Mouse (Mus musculus) liver (tissue): Measurements from ENCODE around the gene Poll.

Experiments
- DNase-seq: peaks from one replicate; pipeline ENCODE4 v3.0.0-alpha.2; 2020; ENCODE audit warnings: mixed read lengths

Poll gene

DNA sequence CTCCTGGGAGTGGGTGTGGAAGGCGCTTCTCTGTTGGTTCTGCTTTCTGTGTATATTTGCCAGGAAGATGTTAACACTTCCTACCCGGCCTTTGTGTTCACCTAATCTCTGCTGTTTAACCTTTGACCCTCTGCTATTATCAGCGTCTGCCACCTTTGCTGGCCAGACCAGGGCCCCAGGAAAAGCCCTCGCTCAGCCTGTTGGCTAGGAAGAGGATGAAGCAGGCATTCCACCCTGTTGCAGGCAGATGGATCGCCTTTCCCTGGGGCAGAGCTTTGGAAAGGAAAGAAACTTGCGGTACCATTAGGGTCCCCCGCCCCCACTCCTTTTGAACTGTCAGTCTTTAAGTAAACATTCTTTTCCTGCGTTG lies 15.3 kb upstream of the Poll start:
- peak; percentile 47 for DNase-seq

DNA sequence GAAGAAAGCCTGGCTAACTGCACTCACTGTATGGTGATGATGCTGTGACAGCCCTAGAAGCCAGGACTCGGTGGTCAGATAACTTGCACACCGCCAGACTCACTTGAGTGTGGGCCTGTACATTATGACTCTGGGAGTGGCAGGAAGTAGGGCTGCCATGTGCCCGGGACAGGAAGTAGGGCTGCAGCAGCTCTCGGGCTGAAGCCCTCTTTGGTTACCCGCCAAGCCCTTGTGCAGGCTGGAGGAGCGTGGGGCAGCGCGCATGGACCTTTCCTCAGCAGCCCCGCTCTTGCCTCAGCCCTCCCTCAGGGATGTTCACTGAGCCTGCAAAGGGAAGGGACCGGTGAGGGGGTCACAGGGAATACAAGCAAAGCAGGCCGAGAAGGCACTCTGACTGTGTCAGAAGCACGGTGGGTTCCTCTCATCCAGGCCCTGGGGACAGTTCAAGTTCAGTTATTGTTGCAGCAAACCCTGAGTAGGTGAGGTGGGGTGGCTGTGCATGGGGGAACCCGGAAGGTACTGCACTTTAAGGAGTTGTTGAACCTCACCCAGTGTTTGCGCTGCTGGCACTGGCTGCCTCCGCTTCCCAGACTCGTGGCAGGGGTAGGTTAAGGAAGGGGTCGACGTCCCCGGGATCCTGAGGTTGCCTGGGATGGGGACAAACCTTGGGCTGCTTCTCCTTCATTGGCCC lies 14.8 kb upstream of the Poll start:
- no peak for DNase-seq

DNA sequence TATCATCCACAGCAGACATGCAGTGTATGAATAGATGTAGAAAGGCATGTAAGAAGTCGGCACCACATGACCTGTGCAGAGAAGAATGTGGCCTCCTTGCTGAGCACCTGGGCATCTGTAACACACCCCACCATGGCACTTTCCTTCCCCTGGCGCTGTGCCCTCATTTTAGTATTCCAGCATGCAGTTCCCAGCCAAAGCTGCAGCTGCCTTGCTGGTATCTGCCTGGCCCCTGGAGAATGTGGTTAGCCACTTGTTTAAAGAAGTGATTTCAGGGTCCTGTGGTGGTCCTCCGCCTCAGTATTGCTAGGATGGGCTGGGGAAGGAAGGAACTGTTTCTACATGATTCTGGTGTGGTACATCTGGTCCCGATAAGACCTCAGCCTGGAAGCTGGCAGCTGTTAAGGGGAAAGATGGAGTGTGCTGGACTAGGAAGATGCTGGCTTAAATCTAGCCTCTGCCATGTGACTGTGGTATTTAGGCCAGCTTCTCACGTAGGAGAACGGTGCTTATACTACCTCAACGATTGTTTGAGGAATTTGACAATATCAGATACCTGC lies 14.1 kb upstream of the Poll start:
- no peak for DNase-seq

DNA sequence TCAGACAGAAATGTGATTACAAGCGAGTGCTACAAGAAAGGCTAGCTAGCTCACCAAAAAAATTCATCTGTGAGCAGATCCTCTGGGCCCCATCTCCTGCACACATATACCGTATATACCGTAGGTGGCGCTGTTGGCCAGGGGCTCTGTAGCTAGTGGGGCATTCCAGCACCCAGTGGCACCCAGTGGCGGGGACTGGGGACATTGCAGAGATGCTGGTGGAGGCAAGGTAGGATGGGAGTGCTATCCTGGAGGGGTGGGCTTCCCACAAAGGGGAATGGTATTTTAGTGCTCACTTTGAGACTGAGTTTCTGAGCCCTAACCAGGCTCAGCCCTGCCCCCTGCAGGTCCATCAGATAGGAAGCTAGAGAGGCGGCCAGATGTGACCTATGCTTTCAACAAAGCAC lies 13.5 kb upstream of the Poll start:
- DNase-seq = peak; percentile 78

DNA sequence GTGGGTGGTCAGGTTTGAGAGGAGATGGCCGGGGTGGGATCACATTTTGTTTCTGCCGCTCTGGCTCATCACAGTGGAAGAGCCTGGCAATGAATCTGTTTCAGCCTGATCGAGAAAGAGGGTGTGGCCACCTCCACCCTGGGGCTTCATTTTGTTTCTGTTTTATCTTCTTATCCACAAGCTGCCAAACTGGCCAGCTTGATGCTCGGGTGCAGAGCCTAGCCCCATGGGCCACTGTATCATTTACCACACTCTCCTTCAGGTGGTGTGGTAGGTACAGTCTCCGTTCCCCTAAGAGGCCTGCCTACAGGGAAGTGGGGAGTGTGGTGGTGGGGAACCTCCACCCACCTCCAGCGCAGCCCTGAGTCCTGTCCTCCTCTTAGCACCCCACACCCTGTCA lies 12.7 kb upstream of the Poll start:
- DNase-seq = peak; percentile 53

DNA sequence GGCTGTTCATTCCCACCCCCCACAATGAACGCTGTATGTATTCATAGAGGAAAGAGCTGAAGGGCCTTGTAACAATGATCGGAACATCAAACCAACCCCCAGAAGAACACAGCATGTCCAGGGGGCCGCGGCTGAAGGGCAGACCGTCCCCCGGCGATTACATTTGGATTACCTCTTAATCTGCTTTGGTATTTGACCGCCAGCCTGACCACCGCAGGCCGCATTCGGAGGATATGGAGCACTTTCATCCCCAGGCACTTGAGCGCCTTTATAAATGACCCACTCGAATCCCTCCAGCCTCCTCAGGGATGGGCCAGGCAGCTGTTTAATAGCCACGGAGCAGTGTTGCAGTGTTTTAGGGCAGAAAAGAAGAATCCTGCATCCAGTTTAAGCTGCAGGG lies 7.0 kb upstream of the Poll start:
- no peak for DNase-seq

DNA sequence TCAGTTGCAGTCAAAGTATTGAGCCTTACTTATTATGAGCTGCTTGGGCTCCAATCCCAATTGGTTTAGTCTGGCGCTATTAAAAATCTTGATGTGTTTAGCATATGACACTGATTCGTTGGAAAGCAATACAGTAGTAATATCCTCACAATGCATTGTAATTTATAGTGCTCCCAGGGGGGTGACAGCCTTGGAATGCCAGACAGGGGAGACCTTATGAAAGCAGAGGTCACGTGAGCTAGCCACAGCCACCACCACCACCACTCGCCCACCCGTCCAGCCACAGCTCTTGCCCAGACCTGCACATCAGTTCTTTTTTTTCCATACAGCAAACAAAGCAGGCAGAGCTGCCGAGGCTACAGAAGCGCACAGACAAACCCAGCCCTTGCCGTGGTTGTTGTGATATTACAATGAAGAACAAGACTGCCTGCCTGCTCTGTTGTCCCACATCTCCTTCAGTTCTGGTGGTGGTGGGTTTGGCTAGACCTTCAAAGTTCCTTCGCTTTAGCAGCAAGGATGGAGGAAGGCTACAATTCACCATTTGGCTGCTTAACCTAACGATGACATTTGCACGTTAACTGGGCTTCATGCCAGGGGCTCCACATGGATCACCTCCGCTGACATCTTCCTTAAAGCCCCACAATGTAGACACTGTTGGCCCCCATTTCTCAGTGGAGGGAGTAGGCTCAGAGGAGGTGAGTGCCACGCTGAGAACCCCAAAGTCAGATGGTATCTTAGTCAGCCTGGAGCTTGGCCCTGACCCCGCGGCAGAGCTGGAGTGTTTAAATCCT lies 5.8 kb upstream of the Poll start:
- DNase-seq = no peak

DNA sequence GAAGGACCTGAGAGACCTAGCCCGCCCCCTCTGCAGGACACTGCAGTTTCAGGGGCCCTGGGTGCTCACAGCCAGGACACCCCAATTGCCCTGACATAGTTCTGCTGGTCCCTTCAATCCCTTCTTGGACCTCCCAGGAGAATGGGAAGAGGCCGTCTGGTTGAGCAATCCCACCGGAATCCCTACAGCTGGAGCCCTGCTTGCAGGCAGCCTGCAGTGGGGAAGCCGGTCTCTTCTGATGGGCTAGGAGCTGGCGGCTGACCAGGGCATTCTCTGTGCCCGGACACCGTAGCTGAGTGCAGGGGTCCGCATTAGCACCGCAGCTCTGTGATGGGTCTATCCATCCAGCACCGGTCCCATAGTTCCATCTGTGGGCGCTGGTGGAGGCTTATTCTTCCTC lies 6.2 kb downstream of the Poll start:
- DNase-seq = no peak

DNA sequence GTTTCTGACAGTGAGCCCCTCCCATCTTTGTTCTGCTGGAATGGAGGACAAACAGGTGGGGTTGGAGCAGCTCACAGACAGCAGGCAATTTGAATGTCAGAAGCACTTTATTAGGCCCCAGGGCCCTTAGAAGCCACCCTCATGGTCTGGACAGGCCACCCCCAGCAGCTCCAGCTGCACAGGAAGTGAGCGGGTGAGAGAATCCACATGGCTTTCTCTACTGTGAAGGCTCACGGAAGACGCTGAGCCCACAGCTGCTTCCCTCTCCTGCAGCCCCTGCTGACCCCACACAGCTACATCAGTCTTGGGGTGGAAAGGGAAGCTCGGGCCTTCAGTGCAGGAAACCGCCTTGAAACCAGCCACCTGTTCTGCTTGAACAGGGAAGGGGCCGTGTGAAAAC lies 8.1 kb downstream of the Poll start:
- no peak for DNase-seq

DNA sequence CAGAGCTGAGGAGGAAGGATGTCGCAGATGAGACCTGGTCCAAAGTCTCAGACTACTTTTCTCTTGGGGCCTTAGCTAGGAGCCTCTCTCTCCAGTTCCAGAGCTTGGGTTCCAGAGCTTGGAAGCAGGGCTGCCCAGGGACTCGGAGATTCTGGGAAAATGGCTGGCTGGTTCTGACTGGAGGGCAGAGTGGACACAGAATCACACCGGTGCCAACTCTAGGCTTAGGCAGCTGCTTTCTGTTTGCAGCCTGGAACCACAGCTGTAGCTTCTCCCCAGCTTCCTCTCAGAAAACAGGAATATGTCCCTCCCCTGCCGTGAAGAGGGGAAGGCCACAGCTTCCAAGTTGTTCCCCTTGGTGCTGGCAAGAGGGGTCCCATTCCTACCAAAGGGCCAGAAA lies 10.4 kb downstream of the Poll start:
- no peak for DNase-seq

DNA sequence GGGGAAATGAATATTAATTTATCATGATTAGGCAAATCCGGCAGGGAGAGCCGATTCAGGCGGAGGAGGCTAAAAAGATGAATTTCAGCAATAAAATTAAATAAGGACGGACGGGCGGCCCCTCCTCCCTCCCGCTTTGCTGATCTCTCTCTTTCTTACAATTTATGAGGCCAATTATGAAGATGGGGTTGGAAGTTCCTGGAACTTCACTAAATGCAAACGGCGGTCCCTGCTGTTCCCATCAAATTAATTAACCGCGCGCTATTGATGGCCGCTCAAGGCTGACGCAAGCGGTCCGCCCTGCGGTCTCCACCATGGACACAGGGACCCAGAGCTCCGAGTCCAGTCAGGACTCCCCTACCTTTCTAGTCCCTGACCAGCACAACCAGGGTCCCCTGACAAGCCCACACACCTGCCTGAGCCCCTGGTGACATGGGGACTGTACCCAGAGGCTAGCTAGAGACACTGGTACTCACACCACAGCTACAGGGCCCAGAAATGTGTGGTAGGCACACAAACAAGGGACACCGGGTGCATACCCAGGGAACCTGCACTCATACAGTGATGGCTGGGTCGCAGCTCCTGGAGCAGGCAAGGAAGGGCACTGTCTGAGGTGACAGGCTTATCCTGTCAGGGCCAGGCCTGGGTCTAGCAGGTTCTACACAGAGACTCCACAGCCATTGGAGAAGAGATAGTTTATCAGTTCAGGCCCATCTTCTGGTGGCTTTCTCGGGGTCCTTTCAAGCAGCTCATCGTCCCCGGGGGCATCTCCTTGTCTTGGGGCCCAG lies 11.0 kb downstream of the Poll start:
- DNase-seq = peak; percentile 47

DNA sequence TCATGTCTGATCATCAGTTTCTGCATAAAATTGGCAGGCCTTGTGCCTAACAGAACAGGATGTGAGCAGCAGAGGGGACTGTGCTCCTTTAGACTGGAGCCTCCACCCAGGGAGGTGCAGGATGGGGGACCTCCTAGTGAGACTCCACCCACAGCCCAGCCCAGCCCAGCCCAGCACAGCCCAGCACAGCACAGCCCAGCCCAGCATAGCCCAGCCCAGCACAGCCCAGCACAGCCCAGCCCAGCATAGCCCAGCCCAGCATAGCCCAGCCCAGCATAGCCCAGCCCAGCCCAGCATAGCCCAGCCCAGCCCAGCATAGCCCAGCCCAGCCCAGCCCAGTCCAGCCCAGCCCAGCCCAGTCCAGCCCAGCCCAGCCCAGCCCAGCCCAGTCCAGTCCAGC lies 12.1 kb downstream of the Poll start:
- peak; percentile 86 for DNase-seq

DNA sequence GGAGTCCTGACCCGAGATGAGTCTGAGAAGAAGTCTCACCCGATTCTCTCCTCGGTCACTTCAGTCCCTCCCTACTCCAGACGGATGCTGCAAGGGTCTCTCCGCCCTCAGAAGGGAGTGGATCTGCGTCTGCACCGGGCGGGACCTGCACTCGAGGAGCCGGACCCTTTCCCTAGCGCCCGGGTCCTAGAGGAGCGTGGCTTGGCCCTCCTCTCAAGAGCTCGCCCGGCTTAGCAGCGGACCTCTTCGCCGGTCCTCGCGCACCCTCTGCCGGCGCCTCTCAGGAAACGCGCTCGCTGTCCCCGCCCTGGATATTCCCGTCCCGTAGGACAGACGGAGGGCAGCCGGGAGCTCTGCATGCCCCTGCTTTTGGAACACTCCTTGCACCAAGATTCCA lies 15.4 kb downstream of the Poll start:
- DNase-seq = peak; percentile 82

DNA sequence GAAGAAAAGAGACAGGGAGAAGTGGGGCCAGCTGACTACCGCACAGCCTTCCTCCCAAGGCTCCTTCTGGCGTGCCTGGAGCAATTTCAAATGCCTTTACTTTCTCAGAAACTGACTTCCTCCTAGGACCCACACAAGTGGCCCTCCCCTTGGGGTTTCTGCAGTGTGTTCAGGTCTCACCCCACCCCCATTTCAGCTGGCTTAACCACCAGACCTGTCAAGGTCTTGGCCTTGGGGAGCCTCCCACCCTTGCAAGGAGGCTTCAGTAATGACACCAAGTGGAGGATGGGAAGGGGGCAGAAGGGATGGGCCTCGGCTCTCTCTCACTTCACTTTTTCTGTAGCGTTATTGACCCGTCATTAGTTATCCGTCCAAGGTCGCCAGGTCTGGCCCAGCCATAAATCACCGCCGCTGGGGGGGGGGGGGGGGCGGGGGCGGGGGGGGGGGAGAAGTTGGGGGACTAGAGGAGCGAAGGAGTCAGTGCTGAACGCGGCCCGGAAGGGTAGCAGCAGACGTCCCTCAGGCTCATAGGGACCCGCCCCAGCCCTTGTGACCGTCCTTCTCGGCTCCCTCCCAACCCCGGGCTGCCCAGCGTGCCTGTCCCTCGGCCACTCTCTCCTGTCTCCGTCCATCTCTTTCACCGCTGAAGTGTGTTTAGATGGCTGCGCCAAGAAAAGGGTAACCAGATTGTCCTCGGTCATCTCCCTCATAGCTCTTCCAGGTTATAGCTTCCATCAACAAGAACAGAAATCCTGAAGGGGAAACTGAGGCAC lies 16.0 kb downstream of the Poll start:
- DNase-seq = peak; percentile 27

DNA sequence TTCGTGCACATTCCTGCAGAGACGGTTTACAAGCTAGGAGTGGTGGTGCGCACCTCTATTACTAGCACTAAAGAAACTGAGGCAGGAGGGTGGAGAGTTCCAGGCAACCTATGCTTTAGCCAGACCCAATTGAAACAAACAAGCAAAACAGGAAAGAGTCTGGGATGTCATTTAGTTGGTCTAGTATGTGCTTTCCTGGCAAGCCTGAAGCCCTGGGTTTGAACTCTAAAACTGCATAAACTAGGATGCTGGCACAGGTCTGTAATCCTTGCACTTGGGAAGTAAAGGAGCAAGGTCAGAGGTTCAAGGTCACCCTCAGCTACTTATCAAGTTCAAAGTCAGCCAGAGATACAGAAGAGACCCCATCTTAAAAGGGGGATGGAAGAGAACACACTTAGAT lies 18.3 kb downstream of the Poll start:
- no peak for DNase-seq

DNA sequence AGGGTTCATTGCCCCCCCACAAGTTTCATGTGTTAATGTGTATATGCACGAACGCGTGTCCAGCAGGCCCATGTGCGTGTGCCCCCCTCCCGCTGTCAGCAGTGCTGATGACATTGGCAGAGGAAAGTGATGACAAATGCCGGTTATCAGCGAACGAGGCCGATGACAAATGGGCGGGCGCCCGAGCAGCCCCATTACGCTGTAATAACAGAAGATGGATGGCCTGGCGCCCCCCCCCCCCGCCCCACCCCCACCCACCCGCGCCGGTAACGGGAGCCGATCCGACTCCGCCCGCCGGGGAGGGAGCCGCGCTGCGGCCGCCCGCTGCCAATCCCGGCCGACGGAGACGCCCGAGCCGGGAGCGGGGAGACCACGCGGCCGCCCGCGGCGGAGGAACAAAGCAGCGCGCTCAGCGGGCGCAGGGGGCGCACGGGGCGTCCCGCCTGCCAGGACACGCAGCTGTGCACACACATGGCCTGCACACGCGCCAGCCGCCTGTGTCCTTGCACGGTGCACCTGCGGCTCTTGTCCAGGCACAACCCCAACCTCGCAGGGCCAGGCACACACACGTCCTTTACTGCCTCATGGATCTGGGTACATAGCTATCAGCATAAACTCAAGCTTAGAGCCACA lies 18.8 kb downstream of the Poll start:
- peak; percentile 56 for DNase-seq

DNA sequence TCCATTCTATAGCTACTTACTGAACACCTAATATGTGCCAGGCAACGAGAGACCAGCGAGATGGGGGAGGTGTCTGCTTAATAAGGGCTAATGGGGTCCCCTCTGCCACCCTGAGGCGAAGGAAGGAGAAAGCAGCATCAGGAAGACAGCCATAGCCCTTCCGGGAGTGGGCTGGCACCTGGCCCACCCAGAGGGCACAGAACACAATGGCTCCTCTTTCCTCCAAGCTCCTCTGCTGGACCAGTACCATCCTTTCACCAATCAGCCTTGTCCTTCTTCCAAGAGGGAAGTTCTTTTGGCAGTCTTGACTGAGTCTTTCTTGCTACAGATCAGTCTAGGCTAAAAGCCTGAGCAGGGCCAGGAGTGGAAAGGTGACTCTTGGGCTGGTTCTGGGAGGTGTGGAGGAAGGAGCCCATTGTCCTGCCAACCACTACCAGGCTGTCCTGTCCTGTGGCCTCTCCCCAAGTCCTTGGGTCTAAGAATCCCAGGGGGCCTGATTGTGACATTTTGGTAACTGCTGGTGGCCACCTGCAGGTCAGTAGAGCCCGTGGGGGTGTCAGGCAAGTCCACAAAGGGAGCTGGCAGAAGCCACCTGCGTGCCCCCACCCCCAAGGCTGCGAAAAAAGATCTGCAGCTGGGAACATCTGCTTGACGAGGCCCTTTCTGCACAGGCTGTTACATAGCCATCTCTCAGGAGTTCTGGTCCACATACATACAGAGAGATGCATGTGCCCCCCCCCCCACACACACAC lies 19.5 kb downstream of the Poll start:
- DNase-seq = no peak

DNA sequence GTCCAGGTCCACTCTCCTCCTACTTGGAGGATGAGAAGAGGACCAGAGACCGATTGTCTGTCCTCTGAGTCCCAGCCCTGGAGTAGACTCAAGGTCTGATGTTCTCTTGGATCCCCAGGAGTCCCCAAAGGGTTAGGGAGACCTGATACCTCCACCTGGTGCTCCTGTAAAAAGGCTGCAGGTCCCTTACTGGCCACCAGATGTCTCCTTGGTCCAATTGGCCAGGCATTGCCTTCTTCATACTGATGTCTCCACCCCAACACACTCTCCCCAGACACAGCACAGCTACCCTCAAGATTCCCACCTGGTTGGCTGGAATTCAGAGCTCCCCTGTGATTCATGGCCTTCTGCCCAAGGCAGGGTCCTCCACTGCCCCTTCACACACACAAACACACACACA lies 22.8 kb downstream of the Poll start:
- peak; percentile 64 for DNase-seq

DNA sequence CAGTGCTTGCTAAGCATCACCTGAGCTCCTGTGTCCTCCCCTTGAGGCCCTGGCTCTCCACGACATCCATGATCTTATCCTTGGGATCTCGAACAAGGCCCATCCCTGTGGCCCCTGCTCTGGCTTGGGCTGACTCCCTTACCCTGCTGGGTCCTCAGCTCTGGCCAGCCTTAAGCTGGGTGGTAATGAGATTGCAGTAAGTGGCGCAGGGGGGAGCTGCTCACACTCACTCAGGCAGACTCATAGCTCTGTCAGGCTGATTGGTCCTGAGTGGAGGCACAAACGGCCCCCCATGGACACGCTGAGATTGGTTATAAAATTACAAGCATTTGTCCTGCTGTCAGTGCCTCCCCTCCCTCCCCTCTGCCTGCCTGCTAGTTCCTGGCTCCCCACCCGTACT lies 24.4 kb downstream of the Poll start:
- DNase-seq = no peak

DNA sequence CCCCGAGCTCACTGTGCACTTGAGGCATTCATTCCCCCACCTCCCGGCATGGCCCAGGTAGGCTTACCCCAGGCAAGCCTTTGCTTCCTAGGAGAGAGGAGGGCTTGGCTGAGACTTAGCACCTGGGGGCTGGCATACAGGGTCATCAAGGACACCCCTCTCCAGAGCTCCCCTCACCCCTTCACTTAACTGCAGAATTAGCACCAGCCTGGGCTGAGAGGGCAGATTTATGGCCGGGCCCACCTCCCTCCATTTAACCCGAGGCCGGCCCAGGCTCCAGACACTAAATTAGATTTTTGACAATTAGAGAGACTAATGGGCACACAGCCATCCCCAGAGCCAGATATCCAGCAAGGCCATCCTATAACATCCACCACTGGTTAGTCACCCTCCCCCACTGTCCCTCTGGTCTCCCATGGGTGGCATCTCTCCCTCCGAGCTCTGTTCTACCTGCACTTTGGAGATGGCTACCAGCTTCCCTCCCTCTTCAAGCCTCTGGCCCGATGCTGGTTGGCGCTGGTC lies 25.1 kb downstream of the Poll start:
- DNase-seq = no peak

DNA sequence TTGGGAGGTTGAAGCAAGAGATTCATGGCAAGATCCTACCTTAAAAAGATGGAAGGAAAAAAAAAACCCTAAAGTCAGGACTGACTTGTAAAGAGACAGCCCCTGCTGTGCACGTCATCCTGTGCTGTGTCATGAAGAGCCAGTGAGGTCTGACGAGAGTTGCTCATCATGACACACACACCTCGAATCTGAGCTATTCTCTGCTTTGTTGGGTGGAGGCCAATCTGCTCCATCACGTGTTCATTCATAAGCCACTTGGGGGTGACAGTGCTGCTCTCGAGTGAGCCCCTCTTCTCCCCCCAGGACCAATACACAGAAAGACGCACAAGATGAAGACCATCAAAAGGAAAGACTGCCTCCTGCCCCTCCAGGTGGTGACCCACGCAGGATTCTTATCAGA lies 26.7 kb downstream of the Poll start:
- no peak for DNase-seq
